Mouse (Mus musculus) spleen, adult 2 months (tissue): ENCODE results near the gene Klk4.

ENCODE experiments used
- CTCF ChIP-seq: fragments of 200-500 bp; IDR thresholded peaks from 2 replicates; pipeline ENCODE4 v1.5.1; 2011; ENCODE audit warnings: mild to moderate bottlenecking, inconsistent platforms; ENCODE audit not compliant: insufficient read depth, insufficient read length, insufficient replicate concordance; ENCODE audit errors: extremely low read depth
- POLR2A ChIP-seq: fragments of 200-500 bp; IDR thresholded peaks from 2 replicates; pipeline ENCODE4 v1.6.1; 2011; ENCODE audit warnings: low read depth, low read length, inconsistent platforms

GRCm38 (mm10) chr7:43891365-43891764 lies 10.4 kb downstream of the Klk4 start:
- TF ChIP-seq CTCF (no peak), POLR2A (no peak)
